Mouse (Mus musculus) forebrain, embryonic 12.5 days (tissue): ENCODE measurements around the gene Adarb1. TPM values are rescaled to one million over a fixed set of nuclear protein-coding genes. Genes with fewer than 3 reads are reported as not detected.
"Not testable (repeated sequence)": the region's sequence is repeated elsewhere in the genome, so short reads cannot be mapped to it uniquely, and the experiment has no call there.

Source experiments
- ATAC-seq: fragments of 200-750 bp; cut with Nextera tagmentation; 2 replicates; pipeline ENCODE4 v1.8.0; 2017; ENCODE audit warnings: moderate TSS enrichment; ENCODE audit not compliant: low FRiP score
- H3K27ac ChIP-seq: fragments of 300-500 bp; sonication (generic); 2 replicates; pipeline ENCODE4 v1.5.1; 2016; ENCODE audit warnings: mild to moderate bottlenecking
- H3K27me3 ChIP-seq: fragments of 300-500 bp; sonication (generic); 2 replicates; pipeline ENCODE4 v1.6.1; 2016; ENCODE audit warnings: mild to moderate bottlenecking
- H3K36me3 ChIP-seq: fragments of 300-500 bp; sonication (generic); replicated peaks from 2 replicates; pipeline ENCODE4 v1.6.1; 2016; ENCODE audit warnings: mild to moderate bottlenecking
- H3K4me1 ChIP-seq: fragments of 300-500 bp; sonication (generic); 2 replicates; pipeline ENCODE4 v1.6.1; 2016
- H3K4me2 ChIP-seq: fragments of 300-500 bp; sonication (generic); 2 replicates; pipeline ENCODE4 v1.6.1; 2016; ENCODE audit warnings: mild to moderate bottlenecking, moderate library complexity
- H3K4me3 ChIP-seq: fragments of 300-500 bp; sonication (generic); replicated peaks from 2 replicates; pipeline ENCODE4 v1.5.1; 2016; ENCODE audit warnings: mild to moderate bottlenecking
- H3K9ac ChIP-seq: fragments of 300-500 bp; sonication (generic); 2 replicates; pipeline ENCODE4 v1.6.1; 2016; ENCODE audit warnings: mild to moderate bottlenecking
- H3K9me3 ChIP-seq: fragments of 300-500 bp; sonication (generic); 2 replicates; pipeline ENCODE4 v1.6.1; 2016
- WGBS: fragments of 180-500 bp; shearing (Covaris S2); methylation state at CpG from one replicate; pipeline ENCODE4 v1.1.7; 2016; 5-methylcytosine and 5-hydroxymethylcytosine counted together
- polyA plus RNA-seq: library from polyadenylated mRNA; unstranded; fragments of >200 nt; fragmentation: Nextera tagmentation; extraction: Ambion mirVana; gene quantifications from 2 replicates; pipeline ENCODE4 v1.2.1, GENCODE M21; 2016

The Adarb1 gene
- polyA plus RNA-seq, 1 experiment from 2014 or later = 8.3 TPM

GRCm38 (mm10) chr10:77300237-77300933 is 117.7 kb downstream of the Adarb1 start:
- Histone ChIP-seq H3K27ac (no peak overlapping the region), H3K4me1 (peaks cover 9% of the 10 kb centered on the region), H3K4me2 (no peak overlapping the region), H3K4me3 (no peak overlapping the region), H3K27me3 (no peaks in the 10 kb centered on the region), H3K36me3 (peaks cover 5% of the 10 kb centered on the region; the same call in 1 of the 2 replicates), H3K9me3 (no peaks in the 10 kb centered on the region), H3K9ac (no peak overlapping the region)
- 91% methylated on average over 8 of the region's 8 CpGs for WGBS
- ATAC-seq = no peak

- WGBS = 86% methylated on average over 2 of the region's 2 CpGs
- Histone ChIP-seq H3K4me1 (no peaks in the 10 kb centered on the region), H3K27ac (no peak overlapping the region), H3K27me3 (no peaks in the 10 kb centered on the region), H3K9me3 (no peaks in the 10 kb centered on the region), H3K36me3 (peaks cover 8% of the 10 kb centered on the region; the same call in 1 of the 2 replicates), H3K4me2 (no peak overlapping the region), H3K9ac (no peak overlapping the region), H3K4me3 (no peak overlapping the region)
- no peak for ATAC-seq
Observed at GRCm38 (mm10) chr10:77299194-77299593, 118.9 kb downstream of the Adarb1 start.

GRCm38 (mm10) chr10:77298621-77299020 is 119.4 kb downstream of the Adarb1 start:
- 88% methylated on average over 8 of the region's 8 CpGs for WGBS
- Histone ChIP-seq H3K36me3 (peaks cover 8% of the 10 kb centered on the region; the same call in 1 of the 2 replicates), H3K4me1 (no peaks in the 10 kb centered on the region), H3K9me3 (no peaks in the 10 kb centered on the region), H3K4me2 (no peak overlapping the region), H3K27me3 (no peaks in the 10 kb centered on the region), H3K4me3 (no peak overlapping the region), H3K9ac (no peak overlapping the region), H3K27ac (no peak overlapping the region)
- no peak for ATAC-seq

- WGBS = 87% methylated on average over 12 of the region's 12 CpGs
- no peak for ATAC-seq
Observed at GRCm38 (mm10) chr10:77294691-77295090, 123.4 kb downstream of the Adarb1 start.

GRCm38 (mm10) chr10:77290624-77291366 is 127.3 kb downstream of the Adarb1 start:
- WGBS = 79% methylated on average over 17 of the region's 17 CpGs
- Histone ChIP-seq H3K9ac (no peak overlapping the region), H3K27ac (no peak overlapping the region), H3K9me3 (no peaks in the 10 kb centered on the region), H3K4me1 (no peaks in the 10 kb centered on the region), H3K27me3 (no peaks in the 10 kb centered on the region), H3K4me3 (no peak overlapping the region), H3K36me3 (0 out of 2 replicates have a peak, but pooled peaks cover 3% of the 10 kb centered on the region), H3K4me2 (no peak overlapping the region)
- no peak for ATAC-seq

More at GRCm38 (mm10) chr10:77294691-77295090, 123.4 kb downstream of the Adarb1 start:
- H3K4me2 ChIP-seq = no peak overlapping the region
- no peak overlapping the region for H3K4me3 ChIP-seq
- no peaks in the 10 kb centered on the region for H3K9me3 ChIP-seq
- no peak overlapping the region for H3K9ac ChIP-seq
- no peak overlapping the region for H3K27ac ChIP-seq
- peaks cover 3% of the 10 kb centered on the region; the same call in 1 of the 2 replicates for H3K36me3 ChIP-seq
- no peaks in the 10 kb centered on the region for H3K4me1 ChIP-seq
- H3K27me3 ChIP-seq = no peaks in the 10 kb centered on the region

- Histone ChIP-seq H3K4me2 (no peak overlapping the region), H3K9me3 (no peaks in the 10 kb centered on the region), H3K9ac (no peak overlapping the region), H3K36me3 (0 out of 2 replicates have a peak, but pooled peaks cover 3% of the 10 kb centered on the region), H3K27me3 (no peaks in the 10 kb centered on the region), H3K4me3 (no peak overlapping the region), H3K27ac (no peak overlapping the region), H3K4me1 (no peaks in the 10 kb centered on the region)
- 90% methylated on average over 8 of the region's 8 CpGs for WGBS
- ATAC-seq = no peak
Observed at GRCm38 (mm10) chr10:77289559-77289958, 128.5 kb downstream of the Adarb1 start.

- Histone ChIP-seq H3K36me3 (no peaks in the 10 kb centered on the region), H3K4me2 (no peak overlapping the region), H3K9ac (no peak overlapping the region), H3K4me3 (no peak overlapping the region), H3K27ac (no peak overlapping the region), H3K9me3 (no peaks in the 10 kb centered on the region), H3K27me3 (no peaks in the 10 kb centered on the region), H3K4me1 (0 out of 2 replicates have a peak, but pooled peaks cover 3% of the 10 kb centered on the region)
- WGBS = 71% methylated on average over 5 of the region's 5 CpGs
- ATAC-seq = no peak
Observed at GRCm38 (mm10) chr10:77288639-77289195, 129.4 kb downstream of the Adarb1 start.

GRCm38 (mm10) chr10:77287626-77288025 is 130.4 kb downstream of the Adarb1 start:
- H3K9ac ChIP-seq = no peak overlapping the region
- ATAC-seq = no peak

GRCm38 (mm10) chr10:77284832-77285231 is 133.2 kb downstream of the Adarb1 start:
- WGBS = 70% methylated on average over 6 of the region's 6 CpGs
- no peak for ATAC-seq

More at GRCm38 (mm10) chr10:77287626-77288025, 130.4 kb downstream of the Adarb1 start:
- Histone ChIP-seq H3K4me2 (no peak overlapping the region), H3K9me3 (no peaks in the 10 kb centered on the region), H3K27me3 (no peaks in the 10 kb centered on the region), H3K27ac (no peak overlapping the region), H3K4me1 (0 out of 2 replicates have a peak, but pooled peaks cover 3% of the 10 kb centered on the region), H3K4me3 (no peak overlapping the region), H3K36me3 (no peaks in the 10 kb centered on the region)
- WGBS = 91% methylated on average over 8 of the region's 8 CpGs

GRCm38 (mm10) chr10:77282822-77283221 is 135.2 kb downstream of the Adarb1 start:
- Histone ChIP-seq H3K27me3 (no peaks in the 10 kb centered on the region), H3K4me1 (0 out of 2 replicates have a peak, but pooled peaks cover 3% of the 10 kb centered on the region), H3K9ac (no peak overlapping the region), H3K4me2 (no peak overlapping the region), H3K36me3 (no peaks in the 10 kb centered on the region), H3K9me3 (no peaks in the 10 kb centered on the region), H3K27ac (no peak overlapping the region), H3K4me3 (no peak overlapping the region)
- no peak for ATAC-seq
- WGBS = 15% methylated on average over 6 of the region's 6 CpGs

More at GRCm38 (mm10) chr10:77284832-77285231, 133.2 kb downstream of the Adarb1 start:
- no peak overlapping the region for H3K4me3 ChIP-seq
- H3K27ac ChIP-seq = no peak overlapping the region
- no peak overlapping the region for H3K4me2 ChIP-seq
- no peak overlapping the region for H3K9ac ChIP-seq
- H3K4me1 ChIP-seq = 0 out of 2 replicates have a peak, but pooled peaks cover 3% of the 10 kb centered on the region
- no peaks in the 10 kb centered on the region for H3K36me3 ChIP-seq
- no peaks in the 10 kb centered on the region for H3K9me3 ChIP-seq
- no peaks in the 10 kb centered on the region for H3K27me3 ChIP-seq

GRCm38 (mm10) chr10:77282085-77282484 is 136.0 kb downstream of the Adarb1 start:
- H3K4me1 ChIP-seq, H3K4me2 ChIP-seq, H3K4me3 ChIP-seq, ATAC-seq, H3K9ac ChIP-seq, H3K27ac ChIP-seq, H3K9me3 ChIP-seq, H3K27me3 ChIP-seq, H3K36me3 ChIP-seq: not testable (repeated sequence)
- WGBS = 74% methylated on average over 1 of the region's 1 CpGs

GRCm38 (mm10) chr10:77273798-77274197 is 144.3 kb downstream of the Adarb1 start:
- no peak overlapping the region for H3K9ac ChIP-seq
- no peaks in the 10 kb centered on the region; the same call in 1 of the 2 replicates for H3K4me1 ChIP-seq
- peaks cover 16% of the 10 kb centered on the region for H3K36me3 ChIP-seq
- no peaks in the 10 kb centered on the region for H3K27me3 ChIP-seq
- ATAC-seq = no peak
- H3K4me3 ChIP-seq = no peak overlapping the region
- H3K27ac ChIP-seq = no peak overlapping the region
- H3K4me2 ChIP-seq = no peak overlapping the region
- H3K9me3 ChIP-seq = no peaks in the 10 kb centered on the region
